Mouse (Mus musculus) thymus, adult 2 months (tissue): Measurements from ENCODE around the gene Cox17. TPM values are rescaled to one million over a fixed set of nuclear protein-coding genes. Genes with fewer than 3 reads are reported as not detected.

Experiments
- DNase-seq: peaks from one replicate; pipeline ENCODE4 v3.0.0; 2021
- H3K27ac ChIP-seq: fragments of 200-500 bp; 2 replicates; pipeline ENCODE4 v1.5.1; 2012; ENCODE audit warnings: low read length, control low read depth; ENCODE audit not compliant: control insufficient read depth, insufficient read depth
- H3K27me3 ChIP-seq: fragments of 200-500 bp; 2 replicates; pipeline ENCODE4 v1.6.1; 2012; ENCODE audit warnings: mild to moderate bottlenecking, low read length, moderate library complexity, mixed read lengths; ENCODE audit not compliant: control insufficient read depth, insufficient read depth
- H3K36me3 ChIP-seq: fragments of 200-500 bp; 2 replicates; pipeline ENCODE4 v1.6.1; 2012; ENCODE audit warnings: mild to moderate bottlenecking, low read length, moderate library complexity; ENCODE audit not compliant: control insufficient read depth, insufficient read depth
- H3K4me1 ChIP-seq: fragments of 200-500 bp; replicated peaks from 2 replicates; pipeline ENCODE4 v1.6.1; 2012; ENCODE audit warnings: low read length; ENCODE audit not compliant: control insufficient read depth, insufficient read depth
- H3K4me3 ChIP-seq: fragments of 200-500 bp; 2 replicates; pipeline ENCODE4 v1.5.1; 2012; ENCODE audit warnings: mild to moderate bottlenecking, low read length, control low read depth, moderate library complexity; ENCODE audit not compliant: control insufficient read depth, insufficient read depth
- CTCF ChIP-seq: fragments of 200-500 bp; IDR thresholded peaks from 2 replicates; pipeline ENCODE4 v1.5.1; 2012; ENCODE audit warnings: mild to moderate bottlenecking, control low read depth, low read length, moderate library complexity, borderline replicate concordance; ENCODE audit not compliant: control insufficient read depth, poor library complexity, insufficient read depth; ENCODE audit errors: extremely low read depth
- POLR2A ChIP-seq: fragments of 200-500 bp; IDR thresholded peaks from 2 replicates; pipeline ENCODE4 v1.6.1; 2012; ENCODE audit warnings: mild to moderate bottlenecking, low read length, control low read depth, moderate library complexity; ENCODE audit not compliant: control insufficient read depth, poor library complexity, insufficient read depth; ENCODE audit errors: extremely low read depth
- WGBS: fragments of 180-500 bp; shearing (Covaris S2); methylation state at CpG from one replicate; pipeline ENCODE4 v1.1.7; 2018; 5-methylcytosine and 5-hydroxymethylcytosine counted together
- polyA plus RNA-seq: library from polyadenylated mRNA; depleted of rRNA; stranded (reverse); fragments of >200 nt; gene quantifications from 2 replicates; pipeline ENCODE4 v1.2.3, GENCODE M21; 2012

Cox17 gene
- polyA plus RNA-seq, 1 experiment, result 68.7 TPM

DNA sequence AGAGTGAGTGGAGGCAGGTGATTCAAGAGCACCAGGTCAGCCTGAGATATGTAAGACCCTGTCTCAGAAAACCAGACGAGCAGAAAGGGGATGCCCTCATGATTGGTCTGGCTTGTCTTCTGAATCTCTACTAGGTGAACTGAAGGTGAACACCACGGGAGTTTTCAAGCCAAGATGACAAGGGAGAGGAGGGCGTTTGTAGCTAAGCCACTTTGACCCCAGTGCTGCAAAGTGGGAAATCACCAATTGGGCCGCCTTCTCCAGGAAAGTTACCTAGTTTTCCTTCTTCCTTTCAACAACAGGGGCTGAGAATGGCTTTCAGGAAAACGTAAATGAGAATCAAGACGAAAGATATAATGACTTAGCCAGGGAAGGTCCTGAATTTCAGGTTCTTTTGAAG lies 42.0 kb downstream of the Cox17 start:
- TF ChIP-seq POLR2A (no peak), CTCF (no peak)
- H3K4me1 ChIP-seq, result no peaks in the 10 kb centered on the region
- no peak for DNase-seq
- no peaks in the 10 kb centered on the region for H3K36me3 ChIP-seq
- no peaks in the 10 kb centered on the region for H3K27me3 ChIP-seq
- WGBS, result 90% methylated on average over 6 of the region's 6 CpGs
- H3K4me3 ChIP-seq, result no peak overlapping the region
- no peak overlapping the region for H3K27ac ChIP-seq

DNA sequence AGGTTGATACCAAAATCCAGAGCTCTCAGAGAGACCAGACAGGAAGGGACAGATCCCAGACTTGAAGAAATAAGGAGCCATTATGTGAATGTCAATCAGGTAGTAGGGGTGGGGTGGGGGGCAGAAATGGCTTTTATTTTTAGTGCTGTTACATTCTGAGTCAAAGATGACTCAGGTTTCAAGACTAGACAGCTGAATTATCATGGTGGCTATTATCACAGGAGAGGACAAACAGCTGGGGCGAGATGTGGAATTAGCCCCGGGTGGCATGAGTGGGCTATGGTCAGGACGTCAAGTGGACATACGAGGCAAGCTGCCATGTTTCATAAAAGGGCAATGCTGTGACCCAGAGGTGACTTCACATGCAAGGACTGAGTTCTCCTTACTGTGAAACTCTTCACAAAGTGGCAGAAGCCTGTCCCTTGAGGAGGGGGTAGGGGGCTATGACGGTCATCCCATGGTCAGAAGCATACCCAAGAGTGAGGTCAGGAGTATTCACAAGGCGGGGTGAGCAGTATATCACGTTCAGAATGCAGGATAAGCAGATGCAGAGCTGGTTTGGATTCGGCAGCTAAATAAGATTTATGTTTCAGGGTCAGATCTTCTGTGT lies 42.6 kb downstream of the Cox17 start:
- no peaks in the 10 kb centered on the region for H3K27me3 ChIP-seq
- H3K36me3 ChIP-seq, result no peaks in the 10 kb centered on the region
- WGBS, result 94% methylated on average over 8 of the region's 8 CpGs
- TF ChIP-seq CTCF (no peak), POLR2A (no peak)
- H3K4me3 ChIP-seq, result no peak overlapping the region
- H3K27ac ChIP-seq, result no peak overlapping the region
- H3K4me1 ChIP-seq, result no peaks in the 10 kb centered on the region
- DNase-seq, result no peak

DNA sequence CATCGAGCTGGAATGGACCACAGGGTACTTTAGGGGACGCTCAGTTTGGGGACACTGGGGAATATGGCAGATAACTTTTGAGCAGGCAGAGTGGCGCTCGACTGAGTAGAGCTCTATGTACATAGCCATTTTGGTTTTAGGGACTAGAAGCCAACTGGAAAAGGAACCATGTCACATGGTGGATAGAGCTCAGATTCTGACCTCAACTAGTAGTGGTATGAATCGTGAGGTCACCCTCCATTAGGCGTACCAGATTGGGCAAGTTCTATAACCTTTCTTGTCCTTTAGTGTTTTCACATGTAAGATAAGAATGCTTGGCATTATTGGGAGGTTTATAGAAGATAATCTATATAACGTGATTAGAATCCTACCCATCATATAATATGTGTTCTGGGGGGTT lies 43.5 kb downstream of the Cox17 start:
- H3K27me3 ChIP-seq, result no peaks in the 10 kb centered on the region
- no peaks in the 10 kb centered on the region for H3K4me1 ChIP-seq
- H3K36me3 ChIP-seq, result no peaks in the 10 kb centered on the region
- WGBS, result 94% methylated on average over 7 of the region's 7 CpGs
- DNase-seq, result no peak
- H3K4me3 ChIP-seq, result no peak overlapping the region
- no peak overlapping the region for H3K27ac ChIP-seq
- TF ChIP-seq POLR2A, result no peak
- TF ChIP-seq CTCF, result no peak

DNA sequence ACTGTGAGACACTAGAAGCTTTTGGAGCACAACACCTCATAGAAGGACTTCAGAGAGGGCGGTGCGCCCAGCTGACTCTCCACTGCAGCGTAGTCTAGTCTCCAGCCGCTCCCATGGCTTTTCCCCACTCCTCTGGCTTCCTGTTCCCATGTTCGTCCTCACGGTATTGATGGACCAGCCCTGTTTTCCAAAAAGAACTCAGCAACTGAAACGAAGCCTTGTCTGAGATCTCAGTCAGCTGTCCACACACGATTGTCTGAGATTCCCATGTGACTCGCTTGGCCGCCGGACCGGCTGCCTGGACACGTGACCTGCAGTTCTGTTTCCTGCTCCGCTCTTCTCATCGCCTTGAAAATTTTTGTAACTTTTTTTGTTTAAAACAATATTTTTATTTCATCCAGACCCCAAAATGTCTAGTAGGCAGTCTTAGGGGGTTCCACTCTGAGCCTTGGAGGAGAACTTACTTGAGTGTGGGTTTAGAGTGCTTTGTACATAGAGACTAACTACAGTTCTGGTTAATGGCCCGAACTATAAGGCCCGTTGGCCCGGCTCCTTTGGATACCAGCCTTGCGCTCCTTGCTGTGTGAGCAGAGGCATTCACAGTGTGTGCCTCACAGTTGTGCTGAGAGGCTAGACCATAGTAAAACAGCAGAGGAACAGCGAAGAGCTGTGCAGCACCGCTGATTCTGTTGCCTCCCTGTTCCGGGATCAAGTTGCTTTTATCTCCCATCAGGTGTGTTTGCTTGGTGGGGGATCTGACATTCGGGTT lies 45.5 kb downstream of the Cox17 start:
- H3K27ac ChIP-seq, result no peak overlapping the region
- H3K27me3 ChIP-seq, result no peaks in the 10 kb centered on the region
- no peak overlapping the region for H3K4me3 ChIP-seq
- H3K4me1 ChIP-seq, result no peaks in the 10 kb centered on the region
- no peaks in the 10 kb centered on the region for H3K36me3 ChIP-seq
- TF ChIP-seq POLR2A (no peak), CTCF (no peak)
- 93% methylated on average over 23 of the region's 23 CpGs for WGBS
- no peak for DNase-seq

DNA sequence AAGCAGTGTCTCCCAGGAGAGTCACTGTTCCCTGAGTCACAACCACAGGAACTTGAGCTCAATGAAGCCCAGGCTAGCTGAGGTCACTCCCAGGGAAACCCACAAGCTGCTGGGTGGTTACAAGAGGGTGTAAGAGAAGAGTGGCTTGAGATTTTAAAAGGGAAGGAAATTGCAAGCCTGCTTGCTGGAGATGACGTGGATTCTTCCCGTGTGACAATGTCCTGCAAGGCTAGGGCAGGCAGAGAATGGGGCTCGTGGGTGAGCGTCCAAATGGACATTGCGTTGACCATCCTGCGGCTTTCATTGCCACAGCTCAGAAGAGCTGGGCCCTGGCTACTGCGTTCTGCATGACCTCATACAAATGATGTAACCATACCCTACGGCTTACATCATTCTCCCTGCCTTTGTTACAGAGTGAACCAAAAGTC lies 47.4 kb downstream of the Cox17 start:
- Histone ChIP-seq H3K36me3 (no peaks in the 10 kb centered on the region), H3K27ac (no peak overlapping the region), H3K4me3 (no peak overlapping the region), H3K27me3 (no peaks in the 10 kb centered on the region), H3K4me1 (peaks cover 2% of the 10 kb centered on the region)
- no peak for DNase-seq
- WGBS, result 68% methylated on average over 8 of the region's 8 CpGs
- TF ChIP-seq CTCF (no peak), POLR2A (no peak)

DNA sequence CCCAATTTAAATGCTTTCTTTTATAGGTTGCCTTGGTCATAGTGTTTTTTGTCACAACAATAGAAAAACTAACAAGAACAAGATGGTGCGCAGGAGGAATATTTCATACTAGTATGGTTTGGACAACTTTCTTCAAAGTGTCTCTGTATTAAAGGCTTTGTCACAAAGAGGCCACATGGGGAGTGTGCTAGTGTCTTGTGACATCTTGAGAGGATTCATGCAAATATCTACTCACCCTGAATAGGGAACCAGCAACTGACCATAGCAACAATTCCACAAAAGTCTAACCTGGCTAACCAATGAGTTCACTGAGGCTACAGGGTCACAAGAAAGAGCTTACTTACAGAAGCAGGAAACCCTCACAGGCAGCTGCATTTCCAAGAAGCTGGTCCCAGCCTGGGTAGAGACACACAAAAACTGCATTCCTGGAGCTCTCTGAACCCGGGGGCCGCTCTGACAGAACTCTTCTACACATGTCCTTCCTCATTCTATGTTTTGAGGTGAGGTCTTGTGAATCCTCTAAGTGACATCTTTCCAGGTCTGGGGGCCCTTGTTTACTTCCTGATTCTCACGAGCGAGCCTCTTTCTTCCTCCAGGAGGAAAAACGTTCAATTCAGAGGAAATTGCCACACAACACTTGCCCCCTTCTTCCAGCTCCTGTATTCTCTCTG lies 48.4 kb downstream of the Cox17 start:
- Histone ChIP-seq H3K4me1 (peaks cover 12% of the 10 kb centered on the region), H3K27me3 (no peaks in the 10 kb centered on the region), H3K4me3 (no peak overlapping the region), H3K27ac (no peak overlapping the region), H3K36me3 (no peaks in the 10 kb centered on the region)
- TF ChIP-seq POLR2A (no peak), CTCF (no peak)
- no peak for DNase-seq
- 28% methylated on average over 6 of the region's 6 CpGs for WGBS

DNA sequence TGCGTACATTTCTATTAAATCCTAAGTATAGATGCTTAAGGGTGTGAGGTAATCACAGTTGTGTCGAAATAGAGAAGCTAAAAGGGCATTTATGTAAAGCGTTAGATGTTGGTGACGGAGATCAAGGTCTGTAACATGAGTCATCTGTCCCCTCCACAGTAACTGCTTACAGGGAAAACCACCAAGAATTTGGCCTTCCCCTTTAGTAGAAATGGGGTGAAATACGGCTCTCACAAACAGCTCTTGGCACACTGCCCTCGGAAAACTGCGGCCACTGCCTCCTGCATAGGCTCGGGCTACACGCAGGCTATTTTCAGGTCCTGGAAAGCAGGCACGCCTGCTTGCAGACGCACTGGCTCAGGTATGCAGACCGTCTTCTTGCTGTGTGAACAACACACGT lies 49.4 kb downstream of the Cox17 start:
- TF ChIP-seq CTCF (no peak), POLR2A (no peak)
- H3K27ac ChIP-seq, result no peak overlapping the region
- DNase-seq, result no peak
- 30% methylated on average over 13 of the region's 13 CpGs for WGBS
- peaks cover 15% of the 10 kb centered on the region for H3K4me1 ChIP-seq
- no peak overlapping the region for H3K4me3 ChIP-seq
- H3K27me3 ChIP-seq, result no peaks in the 10 kb centered on the region
- no peaks in the 10 kb centered on the region for H3K36me3 ChIP-seq
